Mouse (Mus musculus) midbrain, embryonic 11.5 days (tissue): ENCODE data around the gene Dscaml1. TPM values are rescaled to one million over a fixed set of nuclear protein-coding genes. Genes with fewer than 3 reads are reported as not detected.

Experiments used
- ATAC-seq: fragments of 200-750 bp; cut with Nextera tagmentation; 2 replicates; pipeline ENCODE4 v1.8.0; 2017; ENCODE audit warnings: moderate TSS enrichment, moderate library complexity; ENCODE audit not compliant: low FRiP score
- DNase-seq: peaks from one replicate; pipeline ENCODE4 v3.0.0; 2015; ENCODE audit warnings: low spot score; ENCODE audit errors: missing footprints
- H3K27ac ChIP-seq: fragments of 300-500 bp; sonication (generic); 2 replicates; pipeline ENCODE4 v1.5.1; 2014; ENCODE audit warnings: low read depth, low read length
- H3K27me3 ChIP-seq: fragments of 300-500 bp; sonication (generic); 2 replicates; pipeline ENCODE4 v1.6.1; 2014; ENCODE audit warnings: mild to moderate bottlenecking, low read length, moderate library complexity, mixed read lengths; ENCODE audit not compliant: control insufficient read depth, insufficient read depth
- H3K36me3 ChIP-seq: fragments of 300-500 bp; sonication (generic); 2 replicates; pipeline ENCODE4 v1.6.1; 2014; ENCODE audit warnings: mild to moderate bottlenecking, low read length, moderate library complexity, mixed read lengths; ENCODE audit not compliant: control insufficient read depth, insufficient read depth
- H3K4me1 ChIP-seq: fragments of 300-500 bp; sonication (generic); 2 replicates; pipeline ENCODE4 v1.6.1; 2014; ENCODE audit warnings: low read length; ENCODE audit not compliant: control insufficient read depth, insufficient read depth
- H3K4me2 ChIP-seq: fragments of 300-500 bp; sonication (generic); 2 replicates; pipeline ENCODE4 v1.6.1; 2014; ENCODE audit warnings: mild to moderate bottlenecking, moderate library complexity
- H3K4me3 ChIP-seq: fragments of 300-500 bp; sonication (generic); 2 replicates; pipeline ENCODE4 v1.5.1; 2014; ENCODE audit warnings: low read depth, low read length
- H3K9ac ChIP-seq: fragments of 300-500 bp; sonication (generic); 2 replicates; pipeline ENCODE4 v1.6.1; 2014; ENCODE audit warnings: low read length
- H3K9me3 ChIP-seq: fragments of 300-500 bp; sonication (generic); 2 replicates; pipeline ENCODE4 v1.6.1; 2016; ENCODE audit warnings: low read length; ENCODE audit not compliant: control insufficient read depth
- WGBS: fragments of 180-500 bp; shearing (Covaris S2); extraction: QIAGEN DNeasy Blood & Tissue Kit; methylation state at CpG from one replicate; pipeline ENCODE4 v1.1.7; 2014; 5-methylcytosine and 5-hydroxymethylcytosine counted together
- polyA plus RNA-seq: library from polyadenylated mRNA; unstranded; fragments of >200 nt; fragmentation: Nextera tagmentation; extraction: Ambion mirVana; gene quantifications from 2 replicates; pipeline ENCODE4 v1.2.1, GENCODE M21; 2014

Gene Dscaml1
- polyA plus RNA-seq, 1 experiment from 2014 or later: 0.74 TPM

GRCm38 (mm10) chr9:45454889-45455610 is 28.6 kb downstream of the Dscaml1 start:
- Histone ChIP-seq H3K36me3 (no peaks in the 10 kb centered on the region), H3K9me3 (no peaks in the 10 kb centered on the region), H3K27ac (no peak overlapping the region), H3K4me3 (no peak overlapping the region), H3K4me2 (no peak overlapping the region), H3K27me3 (no peaks in the 10 kb centered on the region), H3K9ac (no peak overlapping the region), H3K4me1 (no peaks in the 10 kb centered on the region; the same call in 1 of the 2 replicates)
- DNase-seq (peak; percentile 75), ATAC-seq (no peak)
- 63% methylated on average over 8 of the region's 8 CpGs for WGBS

GRCm38 (mm10) chr9:45457200-45457599 is 30.8 kb downstream of the Dscaml1 start:
- H3K9ac ChIP-seq: no peak overlapping the region
- H3K4me1 ChIP-seq: no peaks in the 10 kb centered on the region; the same call in 1 of the 2 replicates
- no peak overlapping the region for H3K4me2 ChIP-seq
- no peaks in the 10 kb centered on the region for H3K27me3 ChIP-seq
- 49% methylated on average over 7 of the region's 7 CpGs for WGBS
- ATAC-seq (no peak), DNase-seq (no peak)
- no peaks in the 10 kb centered on the region for H3K9me3 ChIP-seq
- H3K27ac ChIP-seq: no peak overlapping the region
- no peak overlapping the region for H3K4me3 ChIP-seq
- no peaks in the 10 kb centered on the region for H3K36me3 ChIP-seq

GRCm38 (mm10) chr9:45458363-45458762 is 31.9 kb downstream of the Dscaml1 start:
- H3K4me3 ChIP-seq: no peak overlapping the region
- no peak overlapping the region for H3K27ac ChIP-seq
- ATAC-seq: no peak

GRCm38 (mm10) chr9:45465396-45466019 is 39.1 kb downstream of the Dscaml1 start:
- Histone ChIP-seq H3K9me3 (no peaks in the 10 kb centered on the region), H3K27me3 (no peaks in the 10 kb centered on the region), H3K4me3 (no peak overlapping the region), H3K4me2 (no peak overlapping the region), H3K4me1 (no peaks in the 10 kb centered on the region), H3K9ac (no peak overlapping the region), H3K27ac (no peak overlapping the region), H3K36me3 (no peaks in the 10 kb centered on the region)
- no peak for ATAC-seq
- 51% methylated on average over 6 of the region's 6 CpGs for WGBS
- no peak for DNase-seq

More at GRCm38 (mm10) chr9:45458363-45458762, 31.9 kb downstream of the Dscaml1 start:
- Histone ChIP-seq H3K4me2 (no peak overlapping the region), H3K27me3 (no peaks in the 10 kb centered on the region), H3K9me3 (no peaks in the 10 kb centered on the region), H3K36me3 (no peaks in the 10 kb centered on the region), H3K4me1 (no peaks in the 10 kb centered on the region; the same call in 1 of the 2 replicates), H3K9ac (no peak overlapping the region)
- DNase-seq: no peak
- WGBS: 66% methylated on average over 14 of the region's 14 CpGs

GRCm38 (mm10) chr9:45468235-45468634 is 41.8 kb downstream of the Dscaml1 start:
- Histone ChIP-seq H3K9me3 (no peaks in the 10 kb centered on the region), H3K9ac (no peak overlapping the region), H3K27me3 (no peaks in the 10 kb centered on the region), H3K4me3 (no peak overlapping the region), H3K27ac (no peak overlapping the region), H3K4me2 (no peak overlapping the region), H3K4me1 (no peaks in the 10 kb centered on the region), H3K36me3 (no peaks in the 10 kb centered on the region)
- no peak for ATAC-seq
- no peak for DNase-seq
- 84% methylated on average over 10 of the region's 10 CpGs for WGBS

GRCm38 (mm10) chr9:45470746-45471471 is 44.5 kb downstream of the Dscaml1 start:
- Histone ChIP-seq H3K4me2 (no peak overlapping the region), H3K9ac (no peak overlapping the region), H3K4me3 (no peak overlapping the region), H3K27me3 (no peaks in the 10 kb centered on the region), H3K4me1 (no peaks in the 10 kb centered on the region), H3K9me3 (no peaks in the 10 kb centered on the region), H3K36me3 (no peaks in the 10 kb centered on the region), H3K27ac (no peak overlapping the region)
- 80% methylated on average over 10 of the region's 10 CpGs for WGBS
- DNase-seq (no peak), ATAC-seq (no peak)

- Histone ChIP-seq H3K27me3 (no peaks in the 10 kb centered on the region), H3K4me2 (no peak overlapping the region), H3K4me1 (no peaks in the 10 kb centered on the region), H3K9ac (no peak overlapping the region), H3K27ac (no peak overlapping the region), H3K4me3 (no peak overlapping the region), H3K36me3 (no peaks in the 10 kb centered on the region), H3K9me3 (no peaks in the 10 kb centered on the region)
- WGBS: 28% methylated on average over 9 of the region's 9 CpGs
- no peak for ATAC-seq
- DNase-seq: no peak
These were observed 45.3 kb downstream of the Dscaml1 start for GRCm38 (mm10) chr9:45471691-45472090.

GRCm38 (mm10) chr9:45474874-45475273 is 48.4 kb downstream of the Dscaml1 start:
- ATAC-seq (no peak), DNase-seq (no peak)
- no peaks in the 10 kb centered on the region for H3K27me3 ChIP-seq
- H3K4me2 ChIP-seq: no peak overlapping the region
- H3K4me3 ChIP-seq: no peak overlapping the region
- H3K36me3 ChIP-seq: no peaks in the 10 kb centered on the region
- no peak overlapping the region for H3K27ac ChIP-seq
- no peak overlapping the region for H3K9ac ChIP-seq
- no peaks in the 10 kb centered on the region for H3K9me3 ChIP-seq
- H3K4me1 ChIP-seq: no peaks in the 10 kb centered on the region

- 93% methylated on average over 9 of the region's 9 CpGs for WGBS
- no peak overlapping the region for H3K9ac ChIP-seq
- H3K27ac ChIP-seq: no peak overlapping the region
- no peak for DNase-seq
- no peaks in the 10 kb centered on the region for H3K4me1 ChIP-seq
- no peak overlapping the region for H3K4me2 ChIP-seq
- no peaks in the 10 kb centered on the region for H3K27me3 ChIP-seq
- H3K36me3 ChIP-seq: no peaks in the 10 kb centered on the region
- H3K9me3 ChIP-seq: no peaks in the 10 kb centered on the region
- no peak overlapping the region for H3K4me3 ChIP-seq
- ATAC-seq: no peak
These were observed 54.5 kb downstream of the Dscaml1 start for GRCm38 (mm10) chr9:45480936-45481335.
